Mouse (Mus musculus) heart, adult 2 months (tissue): ENCODE measurements around the gene Gatd1.

Experiments used
- EP300 ChIP-seq: fragments of 200-500 bp; IDR thresholded peaks from 2 replicates; pipeline ENCODE4 v1.6.1; 2011; ENCODE audit warnings: low read depth, low read length, control low read depth; ENCODE audit not compliant: insufficient read depth
- POLR2A ChIP-seq: fragments of 200-500 bp; IDR thresholded peaks from 2 replicates; pipeline ENCODE4 v1.6.1; 2011; ENCODE audit warnings: mild to moderate bottlenecking, low read depth, low read length, control low read depth; ENCODE audit not compliant: insufficient read depth

GRCm38 (mm10) chr7:141363106-141363751 lies 50.7 kb downstream of the Gatd1 start:
- TF ChIP-seq EP300 (no peak), POLR2A (no peak)
